Mouse (Mus musculus) kidney, embryonic 14.5 days (tissue): ENCODE data around the gene 1110004F10Rik. TPM values are rescaled to one million over a fixed set of nuclear protein-coding genes. Genes with fewer than 3 reads are reported as not detected.

Source experiments
- ATAC-seq: fragments of 200-750 bp; cut with Nextera tagmentation; 2 replicates; pipeline ENCODE4 v1.8.0; 2017; ENCODE audit warnings: moderate number of reproducible peaks, mild to moderate bottlenecking, moderate TSS enrichment, moderate library complexity; ENCODE audit not compliant: low FRiP score, low TSS enrichment
- H3K27ac ChIP-seq: fragments of 300-500 bp; sonication (generic); 2 replicates; pipeline ENCODE4 v1.5.1; 2014; ENCODE audit warnings: low read depth, mild to moderate bottlenecking, low read length, moderate library complexity, mixed read lengths
- H3K27me3 ChIP-seq: fragments of 300-500 bp; sonication (generic); 2 replicates; pipeline ENCODE4 v1.6.1; 2014; ENCODE audit warnings: mild to moderate bottlenecking, low read length; ENCODE audit not compliant: control insufficient read depth, insufficient read depth
- H3K36me3 ChIP-seq: fragments of 300-500 bp; sonication (generic); 2 replicates; pipeline ENCODE4 v1.6.1; 2014; ENCODE audit warnings: low read length, mixed read lengths; ENCODE audit not compliant: control insufficient read depth, insufficient read depth
- H3K4me1 ChIP-seq: fragments of 300-500 bp; sonication (generic); 2 replicates; pipeline ENCODE4 v1.6.1; 2014; ENCODE audit warnings: low read length, mixed read lengths; ENCODE audit not compliant: control insufficient read depth, insufficient read depth
- H3K4me2 ChIP-seq: fragments of 300-500 bp; sonication (generic); replicated peaks from 2 replicates; pipeline ENCODE4 v1.6.1; 2014; ENCODE audit warnings: low read depth, mild to moderate bottlenecking, low read length
- H3K4me3 ChIP-seq: fragments of 300-500 bp; sonication (generic); 2 replicates; pipeline ENCODE4 v1.5.1; 2014; ENCODE audit warnings: mild to moderate bottlenecking, low read length
- H3K9ac ChIP-seq: fragments of 300-500 bp; sonication (generic); 2 replicates; pipeline ENCODE4 v1.6.1; 2014; ENCODE audit warnings: low read depth, mild to moderate bottlenecking, low read length, moderate library complexity
- H3K9me3 ChIP-seq: fragments of 300-500 bp; sonication (generic); 2 replicates; pipeline ENCODE4 v1.6.1; 2016; ENCODE audit warnings: low read length; ENCODE audit not compliant: control insufficient read depth
- WGBS: fragments of 180-500 bp; shearing (Covaris S2); extraction: QIAGEN DNeasy Blood & Tissue Kit; methylation state at CpG from one replicate; pipeline ENCODE4 v1.1.7; 2014; 5-methylcytosine and 5-hydroxymethylcytosine counted together
- polyA plus RNA-seq: library from polyadenylated mRNA; unstranded; fragments of >200 nt; fragmentation: Nextera tagmentation; extraction: Ambion mirVana; gene quantifications from 2 replicates; pipeline ENCODE4 v1.2.1, GENCODE M21; 2014

1110004F10Rik gene
- polyA plus RNA-seq, 1 experiment from 2014 or later = 310 TPM

DNA sequence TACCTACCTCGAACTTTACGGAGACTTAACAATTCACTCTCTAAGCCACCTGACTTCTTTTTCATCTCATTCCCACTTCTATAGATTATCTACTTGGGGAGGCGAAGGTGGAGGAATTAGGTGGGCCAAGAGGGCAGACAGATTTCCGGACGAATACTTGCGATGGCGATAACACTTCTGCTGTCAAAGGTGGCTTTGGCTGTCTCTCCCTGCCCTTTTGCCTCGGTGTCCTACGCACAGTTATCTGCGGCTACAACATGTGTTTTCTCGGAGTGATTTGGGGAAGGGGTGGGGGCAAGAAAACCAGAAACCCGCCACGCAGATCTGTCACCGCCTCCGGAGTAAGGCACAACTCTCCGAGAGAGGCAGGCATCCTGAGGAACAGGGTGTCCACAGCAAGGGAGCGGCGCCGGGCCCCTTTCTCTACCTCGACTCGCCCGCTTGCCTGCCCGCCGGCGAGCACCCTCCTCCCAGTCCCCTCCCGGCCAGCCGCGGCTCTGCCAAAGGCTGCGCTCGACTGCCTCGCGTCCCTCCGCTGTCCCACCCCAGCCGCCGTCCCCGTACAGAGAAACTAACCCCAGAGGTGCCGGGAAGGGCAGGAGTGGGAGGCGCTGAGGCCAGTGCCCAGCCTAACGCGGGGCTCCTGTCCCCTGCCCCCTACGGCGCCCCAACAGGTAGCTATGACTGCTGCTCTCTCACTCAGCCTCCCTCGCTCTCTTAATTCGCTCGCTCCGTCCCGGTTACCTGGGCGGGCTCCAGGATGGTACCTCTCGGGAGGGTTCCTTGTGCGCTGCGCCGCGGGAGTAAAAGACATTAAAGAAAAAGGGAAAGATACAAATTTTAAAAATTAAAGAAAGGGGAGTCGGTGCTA, 5.6 kb upstream of the 1110004F10Rik start:
- Histone ChIP-seq H3K4me1 (peaks cover 9% of the 10 kb centered on the region; the same call in 1 of the 2 replicates), H3K9ac (peak overlapping the region; percentile 53), H3K4me2 (peak overlapping the region; percentile 94), H3K27ac (peak overlapping the region; percentile 49; the same call in 1 of the 2 replicates), H3K4me3 (peak overlapping the region; percentile 52), H3K27me3 (peaks cover 51% of the 10 kb centered on the region), H3K36me3 (no peaks in the 10 kb centered on the region), H3K9me3 (no peaks in the 10 kb centered on the region)
- peak; percentile 73 for ATAC-seq
- WGBS = under 1% methylated on average over 54 of the region's 54 CpGs

DNA sequence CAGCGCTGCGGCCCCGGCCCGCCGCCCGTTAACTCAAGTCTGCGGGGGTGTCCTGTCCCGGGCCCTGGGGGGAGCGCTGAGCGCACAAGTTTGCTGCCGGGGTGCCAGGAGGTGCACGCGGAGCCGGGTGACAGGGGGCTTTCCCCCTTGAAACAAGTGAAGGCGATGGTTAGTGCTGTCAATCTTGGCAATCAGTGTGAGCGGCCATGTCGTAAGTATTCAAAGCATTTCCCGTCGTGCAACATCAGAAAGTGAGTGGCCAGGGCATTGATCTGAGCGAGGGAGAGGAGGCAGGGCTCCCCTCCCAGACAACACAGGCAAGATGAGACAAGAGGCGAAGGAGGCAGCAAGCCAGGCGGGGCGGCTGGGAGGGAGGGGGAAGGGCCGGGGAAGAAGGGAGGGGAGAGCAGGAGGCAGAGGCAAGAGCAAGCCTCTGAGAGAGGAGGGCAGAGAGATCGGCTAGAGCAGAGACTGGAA, 4.9 kb upstream of the 1110004F10Rik start:
- peaks cover 12% of the 10 kb centered on the region; the same call in 1 of the 2 replicates for H3K4me1 ChIP-seq
- no peaks in the 10 kb centered on the region for H3K9me3 ChIP-seq
- ATAC-seq = peak; percentile 34
- H3K4me2 ChIP-seq = peak overlapping the region; percentile 94
- no peaks in the 10 kb centered on the region for H3K36me3 ChIP-seq
- H3K4me3 ChIP-seq = peak overlapping the region; percentile 52
- peak overlapping the region; percentile 53 for H3K9ac ChIP-seq
- peaks cover 53% of the 10 kb centered on the region for H3K27me3 ChIP-seq
- WGBS = under 1% methylated on average over 25 of the region's 25 CpGs
- peak overlapping the region; percentile 49; the same call in 1 of the 2 replicates for H3K27ac ChIP-seq

DNA sequence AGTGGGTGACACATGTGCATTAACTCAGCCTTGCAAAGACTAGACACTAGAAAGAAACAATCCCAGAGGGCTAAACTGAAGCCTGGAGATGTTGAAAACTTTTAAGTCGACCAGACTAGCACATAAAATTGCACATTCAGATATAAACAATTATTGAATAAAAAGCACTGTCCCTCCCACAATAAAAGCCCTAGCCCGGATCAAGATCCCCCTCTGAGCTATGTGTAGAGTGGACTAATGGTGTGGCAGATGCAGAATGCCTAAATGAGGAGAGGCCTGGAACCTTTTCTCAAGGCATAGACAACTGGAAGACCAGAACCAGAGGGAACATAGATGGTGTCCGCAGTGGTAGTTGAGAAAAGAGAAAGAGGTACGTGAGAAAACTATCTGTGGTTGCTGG, 3.7 kb upstream of the 1110004F10Rik start:
- Histone ChIP-seq H3K4me2 (no peak overlapping the region), H3K9me3 (no peaks in the 10 kb centered on the region), H3K4me3 (no peak overlapping the region), H3K36me3 (no peaks in the 10 kb centered on the region), H3K27me3 (peaks cover 55% of the 10 kb centered on the region), H3K9ac (no peak overlapping the region), H3K4me1 (peaks cover 18% of the 10 kb centered on the region; the same call in 1 of the 2 replicates), H3K27ac (no peak overlapping the region)
- no peak for ATAC-seq
- WGBS = 46% methylated on average over 4 of the region's 4 CpGs

DNA sequence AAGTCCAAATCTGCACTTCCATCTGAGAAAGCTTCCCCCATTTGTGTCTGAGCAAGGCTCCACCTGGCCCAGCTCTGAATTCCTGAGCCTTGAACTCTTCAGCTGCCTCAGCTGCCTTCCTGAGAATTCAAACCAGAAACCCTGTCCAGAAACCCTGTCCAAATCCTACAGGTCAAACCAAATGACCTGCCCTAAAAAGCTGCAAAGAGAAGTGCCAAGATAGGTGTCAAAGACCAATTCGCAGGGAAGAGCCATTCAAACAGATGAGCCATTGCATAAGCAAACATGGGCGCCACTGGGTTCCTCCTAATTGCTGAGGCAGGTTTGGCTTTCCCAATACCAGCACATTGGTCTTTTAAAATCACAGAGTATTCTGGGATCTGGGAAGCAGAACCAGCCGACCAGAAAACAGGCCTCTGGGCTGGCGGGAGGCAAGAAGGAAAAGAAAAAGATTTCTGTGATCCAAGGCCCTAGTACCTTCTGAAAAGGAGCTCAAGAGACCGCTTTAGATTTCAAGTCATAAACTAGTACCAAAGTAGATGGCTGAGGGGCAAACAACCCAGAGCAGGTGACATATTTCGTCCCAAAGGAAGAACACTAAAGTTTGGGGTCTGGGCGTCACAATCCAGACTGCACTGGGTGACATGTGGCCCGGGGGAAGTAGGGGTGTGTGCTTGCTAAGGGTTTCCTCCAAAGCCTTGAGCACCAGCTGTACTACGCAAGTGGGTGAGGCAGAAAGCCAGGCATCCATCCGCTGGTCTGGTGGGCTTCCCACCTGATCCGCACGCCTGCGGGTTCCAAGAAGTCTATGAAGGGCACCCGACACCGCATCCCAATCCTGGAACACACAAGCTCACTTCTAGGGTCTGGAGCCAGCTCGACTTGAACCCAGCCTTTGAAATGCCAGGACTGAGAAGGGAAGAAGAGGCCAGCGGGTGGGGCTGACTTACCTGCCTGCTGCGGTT, 2.3 kb upstream of the 1110004F10Rik start:
- Histone ChIP-seq H3K36me3 (no peaks in the 10 kb centered on the region), H3K4me1 (peaks cover 13% of the 10 kb centered on the region; the same call in 1 of the 2 replicates), H3K4me3 (no peak overlapping the region), H3K27ac (no peak overlapping the region), H3K27me3 (peaks cover 53% of the 10 kb centered on the region), H3K9me3 (no peaks in the 10 kb centered on the region), H3K9ac (no peak overlapping the region), H3K4me2 (no peak overlapping the region)
- ATAC-seq = no peak
- 20% methylated on average over 18 of the region's 18 CpGs for WGBS

DNA sequence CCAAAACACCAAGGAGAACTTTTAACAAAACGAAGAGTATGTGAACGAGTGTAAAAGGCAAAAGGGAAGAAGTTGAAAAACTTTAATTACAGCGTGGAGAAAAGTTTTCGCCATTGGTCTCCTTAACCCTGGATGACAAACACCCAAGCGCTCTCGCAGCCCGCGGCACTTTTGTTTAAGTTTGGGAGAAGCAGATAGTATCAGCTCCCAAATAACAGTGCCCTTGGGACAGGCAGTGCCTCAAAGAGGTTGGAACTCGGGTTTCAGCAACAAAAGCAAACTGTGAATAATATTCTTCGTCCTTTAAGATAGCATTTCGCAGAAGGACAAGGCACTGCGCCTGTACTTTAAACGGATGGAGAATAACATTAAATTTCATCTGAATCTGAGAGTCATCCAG, 1.2 kb upstream of the 1110004F10Rik start:
- Histone ChIP-seq H3K4me1 (peaks cover 13% of the 10 kb centered on the region; the same call in 1 of the 2 replicates), H3K27me3 (peaks cover 53% of the 10 kb centered on the region), H3K9me3 (no peaks in the 10 kb centered on the region), H3K9ac (no peak overlapping the region), H3K27ac (no peak overlapping the region), H3K4me3 (no peak overlapping the region), H3K36me3 (no peaks in the 10 kb centered on the region), H3K4me2 (peak overlapping the region; percentile 89)
- ATAC-seq = no peak
- WGBS = under 1% methylated on average over 13 of the region's 13 CpGs

DNA sequence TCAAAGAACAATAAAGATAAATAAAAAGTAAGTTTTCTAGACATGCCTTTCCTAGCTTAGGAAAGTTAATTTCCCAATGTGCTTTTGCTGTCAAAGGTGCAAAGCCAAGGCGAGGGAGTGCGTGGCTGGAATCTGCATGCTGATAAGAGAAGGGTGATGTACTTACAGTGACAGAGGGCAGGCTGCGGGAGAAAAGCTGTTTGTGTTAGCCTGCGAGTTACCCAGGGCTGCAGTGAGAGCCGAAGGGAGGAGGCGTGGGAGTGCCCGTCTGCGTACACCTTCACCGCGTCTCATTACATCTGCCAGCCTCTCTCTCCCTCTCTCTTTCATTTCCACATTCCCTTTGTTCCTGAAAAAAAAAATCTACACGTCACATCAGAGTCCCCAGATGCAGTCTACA, 686 bp upstream of the 1110004F10Rik start, which contains the start of gene Sox6:
Sox6 (minus strand) TSS at position 286 of the 400 bp plus-strand sequence.
- Histone ChIP-seq H3K36me3 (no peaks in the 10 kb centered on the region), H3K9ac (peak within 1 kb of the TSS; percentile 40; the same call in 1 of the 2 replicates), H3K9me3 (no peaks in the 10 kb centered on the region), H3K4me3 (peak within 1 kb of the TSS; percentile 44), H3K4me2 (peak within 1 kb of the TSS; percentile 89), H3K4me1 (peaks cover 13% of the 10 kb centered on the region; the same call in 1 of the 2 replicates), H3K27me3 (peaks cover 53% of the 10 kb centered on the region), H3K27ac (no peak within 1 kb of the TSS)
- ATAC-seq = no peak
- WGBS = under 1% methylated on average over 11 of the region's 11 CpGs

DNA sequence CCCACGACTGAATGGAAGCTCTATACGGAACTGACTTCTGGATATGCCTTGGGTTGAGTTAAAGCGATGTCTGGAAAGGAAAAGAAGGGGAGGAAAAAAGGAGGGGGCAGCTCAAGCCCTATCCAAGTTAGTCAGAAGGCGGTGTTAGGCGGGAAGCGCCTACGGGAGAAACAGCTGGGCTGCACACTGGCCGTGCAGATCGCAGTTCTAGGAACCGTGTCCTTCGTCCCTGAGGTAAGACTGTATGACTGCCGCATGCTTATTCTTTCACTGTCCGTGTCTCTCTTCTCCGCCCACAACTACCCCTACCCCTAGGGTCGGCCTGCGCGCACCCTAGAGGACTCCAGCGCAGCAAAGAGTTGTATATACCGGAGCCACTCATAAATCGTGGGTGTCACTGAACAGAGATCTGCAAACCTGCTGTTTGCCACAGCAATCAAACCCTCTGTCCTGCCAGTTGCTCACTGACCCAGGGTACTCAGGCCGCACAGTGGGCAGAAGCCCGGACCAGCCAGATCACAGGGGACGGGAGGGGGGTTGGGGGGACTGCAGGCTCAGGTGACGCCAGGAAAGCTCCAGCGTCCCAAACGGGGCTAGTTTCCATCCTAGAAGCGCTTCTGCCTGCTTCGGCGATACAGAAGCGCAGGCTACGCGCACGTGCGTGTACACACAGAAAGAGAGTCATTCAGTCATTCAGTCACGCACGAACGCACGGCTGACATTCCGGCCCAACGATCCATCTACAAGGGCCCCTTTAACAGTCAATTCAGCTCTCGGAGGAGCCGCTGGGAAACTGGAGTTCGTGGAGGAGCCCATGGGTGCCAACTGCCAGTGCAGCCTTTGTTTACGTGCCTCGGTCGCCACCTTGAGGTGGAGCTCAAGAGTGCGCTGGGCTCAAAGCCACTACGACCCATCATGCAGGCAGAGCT, 605 bp downstream of the 1110004F10Rik start:
- H3K4me3 ChIP-seq = peak overlapping the region; percentile 44
- H3K27me3 ChIP-seq = peaks cover 41% of the 10 kb centered on the region
- H3K4me2 ChIP-seq = peak overlapping the region; percentile 89
- ATAC-seq = peak; percentile 83
- no peaks in the 10 kb centered on the region for H3K9me3 ChIP-seq
- peaks cover 9% of the 10 kb centered on the region; the same call in 1 of the 2 replicates for H3K4me1 ChIP-seq
- H3K36me3 ChIP-seq = no peaks in the 10 kb centered on the region
- H3K9ac ChIP-seq = peak overlapping the region; percentile 40; the same call in 1 of the 2 replicates
- under 1% methylated on average over 48 of the region's 48 CpGs for WGBS
- H3K27ac ChIP-seq = no peak overlapping the region
